Mouse (Mus musculus) midbrain, embryonic 12.5 days (tissue): ENCODE measurements at regions not wholly inside any gene's neighbourhood (a gene's known extent, or its start where the extent isn't known, plus 50 kb on each side); places are given as distances from the start of the nearest gene placed in this dataset.
A peak's percentile ranks its signal among the peaks of the same experiment; 100 is the strongest.
"Not testable (repeated sequence)": the region's sequence is repeated elsewhere in the genome, so short reads cannot be mapped to it uniquely, and the experiment has no call there.

Source experiments
- ATAC-seq: fragments of 200-750 bp; cut with Nextera tagmentation; 2 replicates; pipeline ENCODE4 v1.8.0; 2017; ENCODE audit warnings: low read depth, moderate TSS enrichment, moderate library complexity; ENCODE audit not compliant: low FRiP score
- H3K27ac ChIP-seq: fragments of 300-500 bp; sonication (generic); replicated peaks from 2 replicates; pipeline ENCODE4 v1.5.1; 2016; ENCODE audit warnings: mild to moderate bottlenecking
- H3K27me3 ChIP-seq: fragments of 300-500 bp; sonication (generic); 2 replicates; pipeline ENCODE4 v1.6.1; 2016; ENCODE audit warnings: mild to moderate bottlenecking
- H3K36me3 ChIP-seq: fragments of 300-500 bp; sonication (generic); 2 replicates; pipeline ENCODE4 v1.6.1; 2016
- H3K4me1 ChIP-seq: fragments of 300-500 bp; sonication (generic); 2 replicates; pipeline ENCODE4 v1.6.1; 2016
- H3K4me2 ChIP-seq: fragments of 300-500 bp; sonication (generic); replicated peaks from 2 replicates; pipeline ENCODE4 v1.6.1; 2016; ENCODE audit warnings: mild to moderate bottlenecking, moderate library complexity
- H3K4me3 ChIP-seq: fragments of 300-500 bp; sonication (generic); 2 replicates; pipeline ENCODE4 v1.5.1; 2016; ENCODE audit warnings: mild to moderate bottlenecking
- H3K9ac ChIP-seq: fragments of 300-500 bp; sonication (generic); replicated peaks from 2 replicates; pipeline ENCODE4 v1.6.1; 2016; ENCODE audit warnings: mild to moderate bottlenecking, moderate library complexity
- H3K9me3 ChIP-seq: fragments of 300-500 bp; sonication (generic); 2 replicates; pipeline ENCODE4 v1.6.1; 2016; ENCODE audit warnings: mild to moderate bottlenecking
- WGBS: fragments of 180-500 bp; shearing (Covaris S2); methylation state at CpG from one replicate; pipeline ENCODE4 v1.1.7; 2016; 5-methylcytosine and 5-hydroxymethylcytosine counted together

GRCm38 (mm10) chr10:15321480-15321879 lies 603.5 kb upstream of the Gje1 start:
- Histone ChIP-seq H3K36me3 (no peaks in the 10 kb centered on the region), H3K9ac (no peak overlapping the region), H3K4me3 (no peak overlapping the region), H3K9me3 (no peaks in the 10 kb centered on the region), H3K4me2 (no peak overlapping the region), H3K4me1 (no peaks in the 10 kb centered on the region), H3K27ac (no peak overlapping the region), H3K27me3 (no peaks in the 10 kb centered on the region)
- no peak for ATAC-seq

- Histone ChIP-seq H3K4me2 (no peak overlapping the region), H3K27me3 (no peaks in the 10 kb centered on the region), H3K9me3 (no peaks in the 10 kb centered on the region), H3K36me3 (no peaks in the 10 kb centered on the region), H3K4me1 (no peaks in the 10 kb centered on the region), H3K27ac (no peak overlapping the region), H3K9ac (no peak overlapping the region), H3K4me3 (no peak overlapping the region)
- no peak for ATAC-seq
- WGBS: 69% methylated on average over 2 of the region's 2 CpGs
Measured at GRCm38 (mm10) chr10:15317017-15317607, 599.1 kb upstream of the Gje1 start.

- H3K9ac ChIP-seq: no peak overlapping the region
- no peak overlapping the region for H3K4me2 ChIP-seq
- H3K36me3 ChIP-seq: no peaks in the 10 kb centered on the region
- 84% methylated on average over 2 of the region's 2 CpGs for WGBS
- H3K27ac ChIP-seq: no peak overlapping the region
- H3K4me3 ChIP-seq: no peak overlapping the region
- no peak for ATAC-seq
- no peaks in the 10 kb centered on the region for H3K4me1 ChIP-seq
- H3K27me3 ChIP-seq: no peaks in the 10 kb centered on the region
- H3K9me3 ChIP-seq: no peaks in the 10 kb centered on the region
Measured at GRCm38 (mm10) chr10:15310650-15311049, 592.6 kb upstream of the Gje1 start.

GRCm38 (mm10) chr10:15305811-15306473 lies 587.9 kb upstream of the Gje1 start:
- Histone ChIP-seq H3K9ac (no peak overlapping the region), H3K9me3 (no peaks in the 10 kb centered on the region), H3K4me2 (no peak overlapping the region), H3K27me3 (no peaks in the 10 kb centered on the region), H3K4me1 (no peaks in the 10 kb centered on the region), H3K27ac (no peak overlapping the region), H3K4me3 (no peak overlapping the region), H3K36me3 (no peaks in the 10 kb centered on the region)
- no peak for ATAC-seq
- WGBS: 84% methylated on average over 3 of the region's 3 CpGs

GRCm38 (mm10) chr10:15300199-15301085 lies 582.4 kb upstream of the Gje1 start:
- no peak overlapping the region for H3K27ac ChIP-seq
- no peak overlapping the region for H3K9ac ChIP-seq
- H3K27me3 ChIP-seq: no peaks in the 10 kb centered on the region
- WGBS: 39% methylated on average over 8 of the region's 8 CpGs
- H3K9me3 ChIP-seq: no peaks in the 10 kb centered on the region
- no peak overlapping the region for H3K4me3 ChIP-seq
- H3K4me2 ChIP-seq: peak overlapping the region; percentile 9; the same call in 1 of the 2 replicates
- no peaks in the 10 kb centered on the region for H3K36me3 ChIP-seq
- H3K4me1 ChIP-seq: peaks cover 4% of the 10 kb centered on the region
- peak; percentile 84 for ATAC-seq

- no peak overlapping the region for H3K4me3 ChIP-seq
- peak; percentile 48 for ATAC-seq
- H3K27me3 ChIP-seq: no peaks in the 10 kb centered on the region
- H3K4me2 ChIP-seq: peak overlapping the region; percentile 7; the same call in 1 of the 2 replicates
- 0 out of 2 replicates have a peak overlapping the region, but pooled peaks have one; percentile 4 for H3K27ac ChIP-seq
- H3K9ac ChIP-seq: no peak overlapping the region
- peaks cover 4% of the 10 kb centered on the region for H3K4me1 ChIP-seq
- H3K9me3 ChIP-seq: no peaks in the 10 kb centered on the region
- H3K36me3 ChIP-seq: no peaks in the 10 kb centered on the region
- WGBS: 36% methylated on average over 11 of the region's 11 CpGs
Measured at GRCm38 (mm10) chr10:15299331-15300198, 581.6 kb upstream of the Gje1 start.

GRCm38 (mm10) chr10:15297257-15297656 lies 579.2 kb upstream of the Gje1 start:
- Histone ChIP-seq H3K27me3 (no peaks in the 10 kb centered on the region), H3K27ac (no peak overlapping the region), H3K36me3 (no peaks in the 10 kb centered on the region), H3K4me3 (no peak overlapping the region), H3K9ac (no peak overlapping the region), H3K4me2 (no peak overlapping the region), H3K9me3 (no peaks in the 10 kb centered on the region), H3K4me1 (peaks cover 4% of the 10 kb centered on the region)
- 93% methylated on average over 2 of the region's 2 CpGs for WGBS
- no peak for ATAC-seq

GRCm38 (mm10) chr10:15294125-15294524 lies 576.1 kb upstream of the Gje1 start:
- WGBS: 92% methylated on average over 1 of the region's 1 CpGs
- Histone ChIP-seq H3K4me3 (no peak overlapping the region), H3K27me3 (no peaks in the 10 kb centered on the region), H3K36me3 (no peaks in the 10 kb centered on the region), H3K4me1 (no peaks in the 10 kb centered on the region), H3K27ac (no peak overlapping the region), H3K9ac (no peak overlapping the region), H3K9me3 (no peaks in the 10 kb centered on the region), H3K4me2 (no peak overlapping the region)
- no peak for ATAC-seq

GRCm38 (mm10) chr10:15263337-15263736 lies 545.3 kb upstream of the Gje1 start:
- 44% methylated on average over 1 of the region's 1 CpGs for WGBS
- not testable (repeated sequence) for H3K9me3 ChIP-seq, H3K4me3 ChIP-seq, H3K27me3 ChIP-seq, ATAC-seq, H3K36me3 ChIP-seq, H3K4me2 ChIP-seq, H3K4me1 ChIP-seq, H3K27ac ChIP-seq, H3K9ac ChIP-seq

GRCm38 (mm10) chr10:15262282-15262681 lies 544.3 kb upstream of the Gje1 start:
- H3K27me3 ChIP-seq, H3K4me3 ChIP-seq, H3K4me1 ChIP-seq, H3K27ac ChIP-seq, H3K4me2 ChIP-seq, ATAC-seq, H3K36me3 ChIP-seq, H3K9ac ChIP-seq, H3K9me3 ChIP-seq: not testable (repeated sequence)
- 84% methylated on average over 7 of the region's 7 CpGs for WGBS

- Histone ChIP-seq H3K36me3 (no peaks in the 10 kb centered on the region), H3K27ac (no peak overlapping the region), H3K9me3 (no peaks in the 10 kb centered on the region), H3K9ac (no peak overlapping the region), H3K4me3 (no peak overlapping the region), H3K4me2 (no peak overlapping the region), H3K4me1 (no peaks in the 10 kb centered on the region), H3K27me3 (no peaks in the 10 kb centered on the region)
- ATAC-seq: no peak
- WGBS: 88% methylated on average over 2 of the region's 2 CpGs
Measured at GRCm38 (mm10) chr10:15249402-15250086, 531.5 kb upstream of the Gje1 start.
